Mouse (Mus musculus) G1E (cell line): Measurements from ENCODE around the gene Vmn1r209. TPM values are rescaled to one million over a fixed set of nuclear protein-coding genes. Genes with fewer than 3 reads are reported as not detected.
"Not testable (repeated sequence)": the region's sequence is repeated elsewhere in the genome, so short reads cannot be mapped to it uniquely, and the experiment has no call there.

Source experiments
- ATAC-seq: 2 replicates; pipeline ENCODE4 v1.8.0; 2016; ENCODE audit warnings: mild to moderate bottlenecking; ENCODE audit not compliant: insufficient number of reproducible peaks, poor library complexity, low FRiP score, severe bottlenecking; ENCODE audit errors: extremely low read depth
- DNase-seq: peaks from one replicate; pipeline ENCODE4 v3.0.0; 2012; ENCODE audit warnings: low spot score
- H3K27me3 ChIP-seq: 2 replicates; pipeline ENCODE4 v1.6.1; 2012; ENCODE audit warnings: mild to moderate bottlenecking, low read length, inconsistent platforms; ENCODE audit not compliant: insufficient read depth
- H3K36me3 ChIP-seq: replicated peaks from 2 replicates; pipeline ENCODE3; 2012; ENCODE audit warnings: mild to moderate bottlenecking, inconsistent platforms
- H3K4me1 ChIP-seq: 2 replicates; pipeline ENCODE4 v1.6.1; 2012; ENCODE audit warnings: low read depth, low read length, inconsistent platforms, mixed read lengths; ENCODE audit not compliant: insufficient read depth
- H3K4me3 ChIP-seq: 2 replicates; pipeline ENCODE4 v1.5.1; 2012; ENCODE audit warnings: low read depth, mild to moderate bottlenecking, inconsistent platforms, low read length, moderate library complexity, mixed read lengths
- H3K9me3 ChIP-seq: replicated peaks from 2 replicates; pipeline ENCODE4 v1.6.1; 2012; ENCODE audit warnings: inconsistent platforms
- CTCF ChIP-seq: IDR thresholded peaks from 2 replicates; pipeline ENCODE4 v1.5.1; 2012; ENCODE audit warnings: low read depth, low read length, inconsistent platforms, mixed read lengths
- GATA1 ChIP-seq: IDR thresholded peaks from 2 replicates; pipeline ENCODE4 v1.6.1; 2012; ENCODE audit warnings: borderline replicate concordance, low read length, inconsistent platforms, mixed read lengths
- GATA2 ChIP-seq: IDR thresholded peaks from 2 replicates; pipeline ENCODE4 v1.6.1; 2012; ENCODE audit warnings: low read depth, low read length, inconsistent platforms, borderline replicate concordance
- POLR2AphosphoS5 ChIP-seq: IDR thresholded peaks from 2 replicates; pipeline ENCODE4 v1.6.1; 2012; ENCODE audit warnings: low read depth, low read length, inconsistent platforms; ENCODE audit not compliant: insufficient replicate concordance
- TAL1 ChIP-seq: conservative IDR thresholded peaks from 2 replicates; pipeline ENCODE4 v1.6.1; 2012; ENCODE audit warnings: low read depth, low read length, inconsistent platforms, mixed read lengths
- polyA plus RNA-seq: library from polyadenylated mRNA; stranded (reverse); fragments of >175 nt; gene quantifications from 2 replicates; pipeline ENCODE4 v1.2.3, GENCODE M21; 2012
- total RNA-seq, 2 experiments: library from RNA; stranded (forward) in 1 of 2; stranded (reverse) in 1 of 2; fragments of 200-1000 nt in 1 of 2; fragments of >200 nt in 1 of 2; fragmentation: Nextera tagmentation in 1 of 2; gene quantifications; 2 replicates each; pipeline ENCODE4 v1.2.3; 2014 to 2017

Gene Vmn1r209
- total RNA-seq (2014; fragmentation: Nextera tagmentation) = not detected in 2 replicates
- total RNA-seq (2017) = 0.06 and 0.22 TPM in 2 replicates
- not detected in 2 replicates for polyA plus RNA-seq

DNA sequence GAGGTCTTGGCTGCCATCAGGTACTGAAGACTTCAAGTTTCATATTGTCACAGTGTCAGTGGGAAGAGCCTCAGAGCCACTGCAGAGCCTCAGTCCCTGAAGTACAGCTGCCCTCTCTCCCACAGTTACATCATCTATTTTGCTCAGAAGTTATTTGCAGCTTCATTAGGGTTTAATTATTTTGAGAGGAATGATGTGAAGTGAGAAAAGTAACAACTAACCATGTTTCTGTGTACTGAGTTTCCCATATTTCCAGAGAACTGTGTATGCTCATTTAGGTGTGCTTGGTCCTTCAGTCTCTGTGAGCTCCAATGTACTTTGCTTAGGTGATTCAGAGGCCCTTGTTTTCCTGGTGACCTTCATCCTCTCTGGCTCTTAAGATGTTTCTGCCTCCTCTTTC lies at the start of gene Vmn1r209:
TSS of gene Vmn1r209 (minus strand) at position 101 of the 400 bp plus-strand sequence.
- DNase-seq, H3K36me3 ChIP-seq, H3K27me3 ChIP-seq, H3K9me3 ChIP-seq, ATAC-seq, H3K4me1 ChIP-seq, H3K4me3 ChIP-seq: not testable (repeated sequence)

GRCm38 (mm10) chr13:22857461-22857860 lies 48.0 kb upstream of the Vmn1r209 start, which contains the start of gene Vmn1r211:
Gene Vmn1r211 (minus strand): TSS chr13:22857561.
- Histone ChIP-seq H3K4me3 (no peak within 1 kb of the TSS), H3K4me1 (no peaks in the 10 kb centered on the region), H3K9me3 (no peaks in the 10 kb centered on the region), H3K36me3 (no peaks in the 10 kb centered on the region), H3K27me3 (no peaks in the 10 kb centered on the region)
- TF ChIP-seq GATA2 = no peak
- no peak for TF ChIP-seq CTCF
- no peak for TF ChIP-seq TAL1
- DNase-seq = no peak
- no peak for ATAC-seq

DNA sequence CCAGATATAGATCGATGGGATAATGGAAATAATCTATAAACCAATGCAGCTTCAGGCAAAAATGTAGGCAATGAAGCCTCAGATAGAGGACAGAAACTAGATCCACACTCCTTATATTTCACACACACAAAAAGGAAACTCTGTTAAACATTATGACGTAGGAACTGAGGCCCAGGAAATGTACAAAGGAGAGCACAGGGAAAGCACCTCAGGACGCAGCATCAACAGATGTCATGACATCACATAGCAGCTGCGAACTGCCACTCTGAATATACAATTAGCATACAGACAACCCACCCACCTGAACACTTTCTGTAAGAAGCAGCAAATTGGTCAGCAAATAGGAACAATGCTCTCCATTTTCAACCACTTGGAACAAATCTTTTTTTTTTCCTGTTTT lies 45.3 kb upstream of the Vmn1r209 start:
- TF ChIP-seq GATA1 = no peak
- no peak for TF ChIP-seq TAL1
- TF ChIP-seq POLR2AphosphoS5 = no peak
- TF ChIP-seq GATA2 = no peak
- no peak for TF ChIP-seq CTCF
- ATAC-seq (no peak), DNase-seq (no peak)
- H3K36me3 ChIP-seq = no peaks in the 10 kb centered on the region
- H3K9me3 ChIP-seq = no peaks in the 10 kb centered on the region
- no peak overlapping the region for H3K4me3 ChIP-seq
- no peaks in the 10 kb centered on the region for H3K4me1 ChIP-seq
- H3K27me3 ChIP-seq = no peaks in the 10 kb centered on the region

DNA sequence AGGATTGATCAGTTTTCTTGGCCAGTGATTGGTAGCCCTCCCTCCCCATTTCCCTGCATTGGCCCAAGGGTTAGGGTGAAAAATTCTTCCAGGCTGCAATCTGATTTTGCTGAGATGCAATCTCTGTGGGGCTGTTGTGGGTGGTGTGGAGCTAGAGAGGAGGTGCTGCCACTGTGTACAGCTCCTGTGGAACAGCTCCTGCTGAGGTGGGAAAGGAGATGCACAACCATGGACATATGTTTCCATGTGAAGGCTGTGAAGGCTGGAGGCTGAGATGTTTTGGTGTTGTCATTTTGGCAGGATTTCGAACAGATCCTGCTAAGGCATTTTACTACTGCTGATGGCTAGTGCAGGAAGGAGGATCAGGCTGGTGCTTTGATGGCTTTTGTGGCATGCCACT lies 37.3 kb upstream of the Vmn1r209 start:
- H3K27me3 ChIP-seq = no peaks in the 10 kb centered on the region
- DNase-seq (no peak), ATAC-seq (no peak)
- H3K4me1 ChIP-seq = no peaks in the 10 kb centered on the region
- TF ChIP-seq POLR2AphosphoS5 (no peak), CTCF (no peak), GATA2 (no peak), TAL1 (no peak), GATA1 (no peak)
- no peaks in the 10 kb centered on the region for H3K9me3 ChIP-seq
- H3K4me3 ChIP-seq = no peak overlapping the region
- no peaks in the 10 kb centered on the region for H3K36me3 ChIP-seq

DNA sequence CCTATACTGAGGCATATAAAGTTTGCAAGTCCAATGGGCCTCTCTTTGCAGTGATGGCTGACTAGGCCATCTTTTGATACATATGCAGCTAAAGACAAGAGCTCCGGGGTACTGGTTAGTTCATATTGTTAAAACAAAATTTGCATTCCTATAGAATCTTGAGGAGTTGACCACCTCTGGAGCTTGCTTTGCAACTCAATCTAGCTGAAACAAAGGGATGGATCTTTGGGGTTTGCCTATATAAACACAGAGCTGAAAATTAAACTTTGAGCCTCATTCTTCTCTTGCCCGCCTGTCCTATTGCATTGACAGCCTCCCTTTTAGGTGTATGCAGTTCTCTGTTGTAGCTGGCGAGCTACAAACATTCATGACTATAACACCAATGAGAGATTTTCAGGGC lies 34.8 kb upstream of the Vmn1r209 start:
- H3K27me3 ChIP-seq, H3K4me3 ChIP-seq, H3K4me1 ChIP-seq: not testable (repeated sequence)

GRCm38 (mm10) chr13:22831248-22831647 lies 21.8 kb upstream of the Vmn1r209 start, which contains the start of gene Vmn1r210:
Gene Vmn1r210 (minus strand): TSS chr13:22831348.
- Histone ChIP-seq H3K4me3 (no peak within 1 kb of the TSS), H3K4me1 (no peaks in the 10 kb centered on the region), H3K9me3 (no peaks in the 10 kb centered on the region), H3K27me3 (no peaks in the 10 kb centered on the region), H3K36me3 (no peaks in the 10 kb centered on the region)
- no peak for DNase-seq
- ATAC-seq = no peak
- TF ChIP-seq GATA2 (no peak), GATA1 (no peak), POLR2AphosphoS5 (no peak), TAL1 (no peak), CTCF (no peak)

More for the DNA sequence above, 34.8 kb upstream of the Vmn1r209 start:
- not testable (repeated sequence) for H3K9me3 ChIP-seq, ATAC-seq, DNase-seq, H3K36me3 ChIP-seq

DNA sequence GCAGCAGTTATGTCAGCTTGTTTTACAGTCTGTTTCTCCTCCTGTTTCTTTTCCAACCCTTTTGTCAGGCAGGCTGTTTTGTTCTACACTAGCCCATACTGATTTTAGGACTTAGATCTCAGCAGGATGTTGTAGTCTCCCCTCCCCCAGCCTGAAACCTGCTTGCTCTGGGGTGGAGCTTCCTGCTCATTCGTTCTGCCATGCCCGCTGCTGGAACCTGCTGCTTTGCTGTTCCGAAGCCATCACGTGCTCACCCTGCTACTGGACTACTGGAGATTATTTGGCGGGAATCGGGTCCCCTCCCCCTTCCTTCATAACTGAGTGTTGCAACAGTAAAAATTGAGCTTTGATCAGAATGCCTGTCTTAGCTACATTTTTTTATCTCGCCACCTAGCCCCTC lies 19.9 kb upstream of the Vmn1r209 start:
- H3K9me3 ChIP-seq, H3K36me3 ChIP-seq, ATAC-seq, H3K4me1 ChIP-seq, H3K4me3 ChIP-seq, DNase-seq, H3K27me3 ChIP-seq: not testable (repeated sequence)

DNA sequence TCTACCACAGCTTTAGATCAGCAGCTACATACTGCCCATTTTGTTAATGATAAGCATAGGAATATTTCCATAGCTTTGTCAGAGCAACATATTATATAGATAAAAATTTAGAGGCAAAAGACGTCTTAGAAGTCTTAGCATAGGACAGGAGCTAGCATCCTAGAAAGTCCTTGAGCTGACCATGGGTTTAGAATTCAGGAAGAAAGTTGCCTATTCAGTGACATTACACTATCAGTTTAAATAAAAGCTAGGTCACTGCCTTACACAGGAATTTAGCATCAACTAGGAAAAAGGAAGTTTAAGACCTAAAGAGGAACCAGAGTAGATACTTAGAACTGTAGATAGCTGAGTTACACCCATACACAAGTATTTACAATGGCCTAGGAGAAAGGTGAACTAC lies 12.1 kb upstream of the Vmn1r209 start:
- DNase-seq, H3K4me3 ChIP-seq: not testable (repeated sequence)

DNA sequence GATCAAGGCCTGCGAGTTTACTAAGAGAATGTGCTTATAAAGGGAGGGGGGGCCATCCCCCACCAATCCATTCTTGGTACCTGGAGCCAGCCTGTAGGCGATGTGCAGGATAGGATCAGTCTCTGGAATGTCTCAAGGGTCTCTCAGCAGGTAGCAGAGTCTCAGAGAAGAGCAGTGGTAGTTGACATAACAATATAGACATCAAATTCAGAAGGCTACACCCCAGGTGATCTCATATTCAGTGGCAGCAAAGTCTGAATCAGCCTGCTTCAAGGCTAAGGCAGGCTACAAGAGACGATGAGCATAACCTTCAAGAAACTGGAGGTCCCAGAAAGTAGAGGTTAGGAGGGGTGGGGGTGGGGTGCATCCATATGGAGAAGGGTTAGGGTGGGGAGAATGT lies 21.4 kb downstream of the Vmn1r209 start:
- DNase-seq, ATAC-seq, H3K27me3 ChIP-seq, H3K9me3 ChIP-seq, H3K4me3 ChIP-seq, H3K36me3 ChIP-seq, H3K4me1 ChIP-seq: not testable (repeated sequence)

More for the DNA sequence above, 12.1 kb upstream of the Vmn1r209 start:
- not testable (repeated sequence) for H3K9me3 ChIP-seq, H3K27me3 ChIP-seq, H3K36me3 ChIP-seq, ATAC-seq, H3K4me1 ChIP-seq

GRCm38 (mm10) chr13:22784159-22784558 lies 25.3 kb downstream of the Vmn1r209 start:
- not testable (repeated sequence) for DNase-seq, H3K4me3 ChIP-seq, H3K27me3 ChIP-seq, H3K36me3 ChIP-seq, H3K4me1 ChIP-seq, H3K9me3 ChIP-seq, ATAC-seq

DNA sequence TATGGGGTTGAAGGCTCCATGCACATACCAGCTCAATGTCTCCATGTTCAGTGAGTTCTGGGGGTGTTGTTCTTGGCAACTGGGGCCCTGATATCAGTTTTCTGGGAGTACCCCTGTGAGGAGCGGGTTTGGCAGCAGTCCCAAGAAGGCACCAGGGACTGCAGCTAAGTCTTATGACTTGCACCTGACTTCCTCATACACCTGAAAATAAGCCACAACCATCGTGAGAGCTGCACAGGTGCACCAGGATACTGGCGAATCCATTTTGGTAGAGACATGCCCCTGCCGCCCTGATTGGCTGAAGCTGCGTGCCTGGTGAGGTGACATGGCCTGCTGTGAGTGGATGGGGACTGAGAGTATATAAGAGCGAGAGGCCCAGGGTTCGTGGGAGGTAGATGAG lies 32.2 kb downstream of the Vmn1r209 start, which contains the start of gene Vmn1r208:
TSS of gene Vmn1r208 (minus strand) at position 101 of the 400 bp plus-strand sequence.
- DNase-seq, ATAC-seq, H3K27me3 ChIP-seq, H3K36me3 ChIP-seq, H3K4me3 ChIP-seq, H3K4me1 ChIP-seq, H3K9me3 ChIP-seq: not testable (repeated sequence)
